Mouse (Mus musculus) forebrain, embryonic 14.5 days (tissue): ENCODE data around the gene Hectd4. TPM values are rescaled to one million over a fixed set of nuclear protein-coding genes. Genes with fewer than 3 reads are reported as not detected.
"Not testable (repeated sequence)": the region's sequence is repeated elsewhere in the genome, so short reads cannot be mapped to it uniquely, and the experiment has no call there.

Experiments
- ATAC-seq: fragments of 200-750 bp; cut with Nextera tagmentation; 2 replicates; pipeline ENCODE4 v1.8.0; 2017; ENCODE audit warnings: mild to moderate bottlenecking, moderate library complexity
- DNase-seq: peaks from one replicate; pipeline ENCODE4 v3.0.0-alpha.2; 2015; ENCODE audit warnings: low spot score
- H3K27ac ChIP-seq: fragments of 300-500 bp; sonication (generic); 2 replicates; pipeline ENCODE4 v1.5.1; 2014; ENCODE audit warnings: low read depth, mild to moderate bottlenecking, control low read depth, low read length, moderate library complexity
- H3K27me3 ChIP-seq: fragments of 300-500 bp; sonication (generic); replicated peaks from 2 replicates; pipeline ENCODE4 v1.6.1; 2014; ENCODE audit warnings: low read length, control low read depth, mixed read lengths; ENCODE audit not compliant: control insufficient read depth, insufficient read depth
- H3K36me3 ChIP-seq: fragments of 300-500 bp; sonication (generic); 2 replicates; pipeline ENCODE4 v1.6.1; 2014; ENCODE audit warnings: low read length, control low read depth; ENCODE audit not compliant: control insufficient read depth, insufficient read depth
- H3K4me1 ChIP-seq: fragments of 300-500 bp; sonication (generic); 2 replicates; pipeline ENCODE4 v1.6.1; 2014; ENCODE audit warnings: antibody characterized with exemption, low read length, control low read depth; ENCODE audit not compliant: control insufficient read depth, insufficient read depth
- H3K4me2 ChIP-seq: fragments of 300-500 bp; sonication (generic); 2 replicates; pipeline ENCODE4 v1.6.1; 2014; ENCODE audit warnings: mild to moderate bottlenecking, control low read depth, low read length
- H3K4me3 ChIP-seq: fragments of 300-500 bp; sonication (generic); 2 replicates; pipeline ENCODE4 v1.5.1; 2014; ENCODE audit warnings: low read depth, low read length, control low read depth
- H3K9ac ChIP-seq: fragments of 300-500 bp; sonication (generic); 2 replicates; pipeline ENCODE4 v1.6.1; 2014; ENCODE audit warnings: mild to moderate bottlenecking, low read length, control low read depth, moderate library complexity
- H3K9me3 ChIP-seq: fragments of 300-500 bp; sonication (generic); replicated peaks from 2 replicates; pipeline ENCODE4 v1.6.1; 2016; ENCODE audit warnings: low read length, control low read depth, mixed read lengths; ENCODE audit not compliant: control insufficient read depth
- WGBS: fragments of 180-500 bp; shearing (Covaris S2); extraction: QIAGEN DNeasy Blood & Tissue Kit; methylation state at CpG from one replicate; pipeline ENCODE4 v1.1.7; 2014; 5-methylcytosine and 5-hydroxymethylcytosine counted together
- polyA plus RNA-seq: library from polyadenylated mRNA; unstranded; fragments of >200 nt; fragmentation: Nextera tagmentation; extraction: Ambion mirVana; gene quantifications from 2 replicates; pipeline ENCODE4 v1.2.1, GENCODE M21; 2014

Hectd4 gene
- polyA plus RNA-seq, 1 experiment from 2014 or later: 15.8 TPM

DNA sequence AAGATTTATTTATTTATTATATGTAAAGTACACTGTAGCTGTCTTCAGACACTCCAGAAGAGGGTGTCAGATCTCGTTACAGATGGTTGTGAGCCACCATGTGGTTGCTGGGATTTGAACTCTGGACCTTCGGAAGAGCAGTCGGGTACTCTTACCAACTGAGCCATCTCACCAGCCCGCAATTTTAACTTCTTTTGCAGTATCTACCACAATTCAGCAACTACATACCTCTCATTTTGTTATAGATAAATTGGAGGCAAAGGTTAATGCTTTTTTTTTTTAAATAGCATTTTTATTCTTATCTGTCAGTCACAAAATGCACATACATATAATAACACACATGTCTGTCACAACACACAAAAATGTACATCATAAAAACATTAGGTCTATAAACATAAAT, 4.0 kb downstream of the Hectd4 start:
- not testable (repeated sequence) for H3K36me3 ChIP-seq, H3K9me3 ChIP-seq, H3K27ac ChIP-seq, H3K4me1 ChIP-seq, ATAC-seq, H3K4me3 ChIP-seq, H3K4me2 ChIP-seq, H3K27me3 ChIP-seq, H3K9ac ChIP-seq, DNase-seq
- WGBS: 93% methylated on average over 3 of the region's 4 CpGs

DNA sequence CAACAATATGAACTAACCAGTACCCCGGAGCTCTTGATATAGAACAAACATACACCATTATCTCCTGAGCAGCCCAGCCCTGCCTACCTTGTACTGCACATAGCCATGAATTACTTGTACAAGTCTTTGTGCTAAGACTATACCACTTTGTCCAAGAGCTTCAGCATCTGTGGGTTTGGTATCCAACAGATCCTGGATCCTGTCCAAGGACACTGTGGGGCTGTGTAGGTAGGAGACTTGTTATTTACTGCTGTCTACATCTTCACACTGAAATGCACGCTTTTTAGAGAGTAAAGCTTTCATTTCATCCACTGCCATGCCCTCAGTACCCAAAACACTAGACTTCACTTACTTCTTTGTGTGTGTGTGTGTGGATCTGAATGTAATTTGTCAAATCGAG, 4.8 kb downstream of the Hectd4 start:
- H3K36me3 ChIP-seq: no peaks in the 10 kb centered on the region
- DNase-seq: no peak
- H3K4me1 ChIP-seq: peaks cover 4% of the 10 kb centered on the region; the same call in 1 of the 2 replicates
- no peaks in the 10 kb centered on the region for H3K27me3 ChIP-seq
- WGBS: 69% methylated on average over 3 of the region's 3 CpGs
- H3K27ac ChIP-seq: no peak overlapping the region
- no peak overlapping the region for H3K9ac ChIP-seq
- no peak overlapping the region for H3K4me3 ChIP-seq
- H3K9me3 ChIP-seq: no peaks in the 10 kb centered on the region
- no peak overlapping the region for H3K4me2 ChIP-seq
- no peak for ATAC-seq

DNA sequence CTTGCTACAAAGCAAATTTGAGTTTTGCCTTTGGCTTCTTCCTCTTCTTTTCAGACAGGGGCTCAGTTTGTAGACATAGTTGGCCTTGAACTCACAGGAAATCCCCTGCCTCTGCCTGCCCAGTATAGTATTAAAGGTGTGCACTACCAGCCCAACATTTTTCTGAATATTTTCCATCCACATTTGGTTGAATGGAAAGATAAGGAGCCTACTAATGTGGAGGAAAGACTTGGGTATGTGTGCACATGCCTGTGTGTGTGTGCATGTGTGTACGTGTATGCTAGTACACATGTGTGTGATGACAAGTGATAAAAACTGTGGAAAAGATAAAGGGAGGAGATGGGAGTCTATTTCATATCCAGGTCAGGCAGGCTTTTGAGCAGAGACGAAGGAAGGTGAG, 5.8 kb downstream of the Hectd4 start:
- H3K4me1 ChIP-seq: peaks cover 4% of the 10 kb centered on the region; the same call in 1 of the 2 replicates
- no peak overlapping the region for H3K27ac ChIP-seq
- no peak for DNase-seq
- no peak overlapping the region for H3K4me2 ChIP-seq
- H3K9me3 ChIP-seq: no peaks in the 10 kb centered on the region
- WGBS: 90% methylated on average over 2 of the region's 2 CpGs
- no peak for ATAC-seq
- no peaks in the 10 kb centered on the region for H3K36me3 ChIP-seq
- H3K27me3 ChIP-seq: no peaks in the 10 kb centered on the region
- H3K9ac ChIP-seq: no peak overlapping the region
- H3K4me3 ChIP-seq: no peak overlapping the region

DNA sequence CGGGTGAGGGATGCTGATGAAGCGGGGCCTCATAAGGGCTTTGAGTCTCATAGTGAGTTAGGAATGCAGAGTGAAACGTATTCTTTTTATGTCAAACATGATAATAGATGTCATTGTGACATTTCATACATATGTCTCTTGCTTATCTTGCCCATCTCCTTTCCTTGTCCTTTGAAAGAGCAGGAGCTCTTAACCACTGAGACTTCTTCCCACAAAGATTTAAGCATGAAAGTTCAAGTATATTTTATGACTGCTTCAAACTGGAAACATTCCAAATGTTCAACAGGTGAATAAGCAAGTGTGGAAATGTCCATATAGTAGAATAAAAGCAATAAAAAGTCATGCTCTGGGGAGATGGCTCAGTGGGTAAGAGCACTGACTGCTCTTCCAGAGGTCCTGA, 6.4 kb downstream of the Hectd4 start:
- no peak overlapping the region for H3K9ac ChIP-seq
- H3K36me3 ChIP-seq: no peaks in the 10 kb centered on the region
- H3K4me2 ChIP-seq: no peak overlapping the region
- H3K27me3 ChIP-seq: no peaks in the 10 kb centered on the region
- no peak overlapping the region for H3K27ac ChIP-seq
- H3K4me1 ChIP-seq: peaks cover 4% of the 10 kb centered on the region; the same call in 1 of the 2 replicates
- DNase-seq: no peak
- no peak overlapping the region for H3K4me3 ChIP-seq
- WGBS: 77% methylated on average over 3 of the region's 3 CpGs
- no peaks in the 10 kb centered on the region for H3K9me3 ChIP-seq
- ATAC-seq: no peak

DNA sequence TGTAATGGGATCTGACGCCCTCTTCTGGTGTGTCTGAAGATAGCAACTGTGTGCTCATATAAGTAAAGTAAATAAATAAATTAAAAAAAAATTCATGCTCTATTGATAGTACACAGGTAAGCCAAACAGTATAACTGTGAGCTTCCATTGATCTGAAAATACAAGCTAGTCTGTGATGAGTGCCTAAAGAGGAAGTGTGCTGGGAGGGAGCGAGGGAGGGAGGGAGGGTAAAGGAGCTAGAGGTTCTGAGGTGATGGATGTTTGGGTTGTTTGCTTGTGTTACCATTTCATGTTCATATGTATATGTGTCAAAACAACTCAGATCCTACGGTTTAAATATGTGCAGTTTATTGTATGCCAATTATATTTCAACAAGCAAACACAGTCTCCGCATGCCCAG, 6.8 kb downstream of the Hectd4 start:
- Histone ChIP-seq H3K9ac (no peak overlapping the region), H3K4me1 (peaks cover 4% of the 10 kb centered on the region; the same call in 1 of the 2 replicates), H3K4me3 (no peak overlapping the region), H3K27me3 (no peaks in the 10 kb centered on the region), H3K4me2 (no peak overlapping the region), H3K9me3 (no peaks in the 10 kb centered on the region), H3K27ac (no peak overlapping the region), H3K36me3 (no peaks in the 10 kb centered on the region)
- ATAC-seq (no peak), DNase-seq (no peak)
- WGBS: 84% methylated on average over 4 of the region's 4 CpGs

DNA sequence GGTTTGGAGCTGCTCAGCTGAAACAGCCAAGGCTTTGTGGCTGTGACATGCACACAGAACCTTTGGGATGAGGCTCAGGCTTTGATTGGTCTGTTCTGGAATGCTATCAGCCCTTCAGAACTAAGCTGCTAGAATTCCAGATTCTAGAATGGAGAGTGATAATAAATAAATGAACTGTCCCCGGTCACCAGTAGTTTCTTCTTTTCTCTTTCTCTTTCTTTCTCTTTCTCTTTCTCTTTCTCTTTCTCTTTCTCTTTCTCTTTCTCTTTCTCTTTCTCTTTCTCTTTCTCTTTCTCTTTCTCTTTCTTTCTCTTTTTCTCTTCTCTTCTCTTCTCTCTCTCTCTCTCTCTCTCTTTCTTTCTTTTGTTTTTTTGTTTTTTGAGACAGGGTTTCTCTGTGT, 7.3 kb downstream of the Hectd4 start:
- not testable (repeated sequence) for DNase-seq, H3K9me3 ChIP-seq, H3K4me2 ChIP-seq, H3K27ac ChIP-seq, H3K27me3 ChIP-seq, H3K4me1 ChIP-seq, H3K9ac ChIP-seq, ATAC-seq, H3K4me3 ChIP-seq, H3K36me3 ChIP-seq
- WGBS: 93% methylated on average over 1 of the region's 1 CpGs

DNA sequence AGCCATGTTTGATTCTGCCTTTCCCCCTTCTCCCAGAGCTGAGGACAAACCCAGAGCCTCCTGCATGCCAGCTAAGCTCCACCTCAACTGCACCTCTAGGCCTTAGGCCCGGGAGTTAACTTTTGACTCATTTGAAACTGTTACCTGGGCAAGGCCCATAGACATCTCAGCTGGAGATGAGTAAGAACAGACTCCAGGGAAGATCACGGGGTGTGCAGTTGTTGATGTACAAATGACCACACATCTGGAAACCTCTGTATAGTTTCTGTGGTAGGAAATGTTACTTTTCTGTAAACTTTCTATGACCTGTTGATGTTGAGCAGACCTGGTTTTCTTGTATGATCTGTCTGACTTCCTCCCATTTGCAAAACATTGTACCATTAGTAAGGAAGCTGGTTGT, 9.2 kb downstream of the Hectd4 start:
- Histone ChIP-seq H3K9me3 (no peaks in the 10 kb centered on the region), H3K9ac (no peak overlapping the region), H3K4me2 (no peak overlapping the region), H3K36me3 (no peaks in the 10 kb centered on the region), H3K27me3 (no peaks in the 10 kb centered on the region), H3K4me1 (no peaks in the 10 kb centered on the region), H3K4me3 (no peak overlapping the region), H3K27ac (no peak overlapping the region)
- whole genome bisulfite sequencing: 89% methylated on average over 2 of the region's 2 CpGs
- ATAC-seq (no peak), DNase-seq (no peak)

DNA sequence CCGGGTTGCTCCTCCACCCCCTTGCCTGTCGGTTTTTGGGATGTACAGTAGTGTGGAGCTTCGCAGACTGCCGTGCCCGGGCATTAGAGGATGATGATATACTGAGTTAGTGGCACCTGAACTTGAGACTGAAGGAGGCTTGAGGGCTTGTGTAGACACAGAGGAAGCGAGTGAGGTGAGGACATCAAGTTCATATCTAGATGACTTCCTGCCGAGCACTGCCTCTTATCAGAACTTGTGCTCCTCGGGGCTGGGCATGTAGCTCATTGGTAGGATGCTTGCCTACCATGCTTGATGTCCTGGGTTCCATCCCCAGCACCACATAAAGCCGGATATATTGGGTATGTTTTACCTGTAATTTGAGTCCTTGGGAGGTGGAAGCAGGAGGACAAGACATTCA, 10.8 kb downstream of the Hectd4 start:
- Histone ChIP-seq H3K27me3 (no peaks in the 10 kb centered on the region), H3K9me3 (no peaks in the 10 kb centered on the region; the same call in 1 of the 2 replicates), H3K27ac (no peak overlapping the region), H3K4me1 (no peaks in the 10 kb centered on the region), H3K9ac (no peak overlapping the region), H3K4me2 (no peak overlapping the region), H3K4me3 (no peak overlapping the region), H3K36me3 (no peaks in the 10 kb centered on the region)
- DNase-seq (no peak), ATAC-seq (no peak)
- WGBS: 91% methylated on average over 9 of the region's 9 CpGs

DNA sequence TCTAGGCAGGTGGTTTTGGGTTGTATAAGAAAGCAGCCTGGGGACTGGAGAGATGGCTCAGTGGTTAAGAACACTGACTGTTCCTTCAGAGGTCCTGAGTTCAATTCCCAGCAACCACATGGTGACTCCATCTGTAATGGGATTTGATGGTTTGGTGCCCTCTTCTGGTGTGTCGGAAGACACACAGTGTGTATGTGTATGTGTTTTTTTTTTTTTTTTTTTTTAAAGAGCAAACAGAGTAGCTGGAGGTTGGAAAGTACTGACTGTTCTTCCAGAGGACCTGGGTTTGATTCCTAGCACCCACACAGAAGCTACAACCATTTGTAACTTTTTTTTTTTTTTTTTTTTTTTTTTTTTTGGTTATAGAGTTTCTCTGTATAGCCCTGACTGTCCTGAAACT, 12.8 kb downstream of the Hectd4 start:
- Histone ChIP-seq H3K4me1 (no peaks in the 10 kb centered on the region), H3K27ac (no peak overlapping the region), H3K9me3 (no peaks in the 10 kb centered on the region; the same call in 1 of the 2 replicates), H3K36me3 (no peaks in the 10 kb centered on the region), H3K9ac (no peak overlapping the region), H3K4me2 (no peak overlapping the region), H3K4me3 (no peak overlapping the region), H3K27me3 (no peaks in the 10 kb centered on the region)
- 95% methylated on average over 1 of the region's 1 CpGs for WGBS
- ATAC-seq (no peak), DNase-seq (no peak)
